Mouse (Mus musculus) layer of hippocampus, adult 2 months (tissue): ENCODE data around the gene Slc44a4. TPM values are rescaled to one million over a fixed set of nuclear protein-coding genes. Genes with fewer than 3 reads are reported as not detected.
A peak's percentile ranks its signal among the peaks of the same experiment; 100 is the strongest.
"Not testable (repeated sequence)": the region's sequence is repeated elsewhere in the genome, so short reads cannot be mapped to it uniquely, and the experiment has no call there.

Source experiments
- DNase-seq, 2 experiments: peaks; one replicate each; pipeline ENCODE4 v3.0.0; 2022; ENCODE audit warnings: low spot score in 2 of 2
- H3K27ac ChIP-seq: fragments of 200-600 bp; 2 replicates; pipeline ENCODE4 v1.8.1; 2022
- H3K4me3 ChIP-seq: fragments of 200-600 bp; 2 replicates; pipeline ENCODE4 v1.8.1; 2022; ENCODE audit warnings: mild to moderate bottlenecking
- CTCF ChIP-seq: fragments of 200-600 bp; conservative IDR thresholded peaks from 2 replicates; pipeline ENCODE4 v1.8.1; 2022; ENCODE audit warnings: antibody characterized with exemption, mild to moderate bottlenecking, moderate library complexity
- total RNA-seq, 2 experiments: library from RNA; stranded (reverse); gene quantifications; 2 replicates each; pipeline ENCODE4 v1.2.3; 2021

Gene Slc44a4
- total RNA-seq, 2 experiments from 2014 or later = 0.29 TPM; not detected in 1

GRCm38 (mm10) chr17:34962841-34963240 is 48.6 kb downstream of the Slc44a4 start:
- TF ChIP-seq CTCF = no peak
- Histone ChIP-seq H3K27ac (no peak overlapping the region), H3K4me3 (no peak overlapping the region)
- DNase-seq = no peak

GRCm38 (mm10) chr17:34964640-34965049 is 50.4 kb downstream of the Slc44a4 start:
- no peak for TF ChIP-seq CTCF
- no peak for DNase-seq

GRCm38 (mm10) chr17:34965627-34966026 is 51.4 kb downstream of the Slc44a4 start:
- TF ChIP-seq CTCF = no peak
- H3K27ac ChIP-seq = no peak overlapping the region
- DNase-seq = no peak
- no peak overlapping the region for H3K4me3 ChIP-seq

More at GRCm38 (mm10) chr17:34964640-34965049, 50.4 kb downstream of the Slc44a4 start:
- Histone ChIP-seq H3K4me3 (no peak overlapping the region), H3K27ac (no peak overlapping the region)

- not testable (repeated sequence) for H3K27ac ChIP-seq, H3K4me3 ChIP-seq, DNase-seq
Measured at GRCm38 (mm10) chr17:34969822-34970221, 55.6 kb downstream of the Slc44a4 start, which contains the start of gene Gm20481. Gene Gm20481, plus strand, starts transcription at chr17:34969912.

GRCm38 (mm10) chr17:34970850-34971249 is 56.6 kb downstream of the Slc44a4 start:
- not testable (repeated sequence) for H3K4me3 ChIP-seq, DNase-seq

GRCm38 (mm10) chr17:34971694-34972068 is 57.4 kb downstream of the Slc44a4 start:
- H3K27ac ChIP-seq, DNase-seq: not testable (repeated sequence)
- H3K4me3 ChIP-seq = peak overlapping the region; percentile 59

More at GRCm38 (mm10) chr17:34970850-34971249, 56.6 kb downstream of the Slc44a4 start:
- not testable (repeated sequence) for H3K27ac ChIP-seq

- Histone ChIP-seq H3K27ac (peak within 1 kb of the TSS; percentile 81), H3K4me3 (peak within 1 kb of the TSS; percentile 59)
- DNase-seq = peak; percentile 61 to 71
Measured at GRCm38 (mm10) chr17:34972069-34972749, 57.9 kb downstream of the Slc44a4 start, which contains the start of the genes Hspa1a and Hspa1l. Gene Hspa1a, minus strand, starts transcription at chr17:34972156. Gene Hspa1l, plus strand, starts transcription at chr17:34972703.

- no peak overlapping the region for H3K4me3 ChIP-seq
- no peak for TF ChIP-seq CTCF
- no peak for DNase-seq
- no peak overlapping the region for H3K27ac ChIP-seq
Measured at GRCm38 (mm10) chr17:34975581-34976492, 61.6 kb downstream of the Slc44a4 start.

GRCm38 (mm10) chr17:34977000-34977399 is 62.7 kb downstream of the Slc44a4 start:
- no peak for TF ChIP-seq CTCF

GRCm38 (mm10) chr17:34978239-34978638 is 64.0 kb downstream of the Slc44a4 start:
- no peak for TF ChIP-seq CTCF
- no peak for DNase-seq
- Histone ChIP-seq H3K27ac (no peak overlapping the region), H3K4me3 (no peak overlapping the region)

More at GRCm38 (mm10) chr17:34977000-34977399, 62.7 kb downstream of the Slc44a4 start:
- no peak overlapping the region for H3K4me3 ChIP-seq
- no peak for DNase-seq
- H3K27ac ChIP-seq = no peak overlapping the region

- no peak overlapping the region for H3K27ac ChIP-seq
- H3K4me3 ChIP-seq = no peak overlapping the region
- no peak for DNase-seq
- TF ChIP-seq CTCF = no peak
Measured at GRCm38 (mm10) chr17:34979631-34980030, 65.4 kb downstream of the Slc44a4 start.

Other genes starting within 250 kb of the Slc44a4 start
- gene Tnxb, start 243.9 kb upstream of the Slc44a4 start, total RNA-seq = 10 to 100 TPM; 10.9 to 11.0 TPM
- 10 to 100 TPM; 27.2 to 28.7 TPM for gene C4b, start 170.6 kb upstream of the Slc44a4 start, total RNA-seq
- under 1 TPM in 1 of 2 experiments, not detected in 1; 0.42 TPM for gene Cyp21a1, start 109.9 kb upstream of the Slc44a4 start, total RNA-seq
- gene Stk19, start 77.5 kb upstream of the Slc44a4 start, total RNA-seq = 10 to 100 TPM; 55.5 to 61.3 TPM
- gene Dxo, start 77.4 kb upstream of the Slc44a4 start, total RNA-seq = 10 to 100 TPM; 39.7 to 42.3 TPM
- 10 to 100 TPM; 75.1 to 78.3 TPM for gene Skiv2l, start 64.3 kb upstream of the Slc44a4 start, total RNA-seq
- 10 to 100 TPM; 34.9 to 38.1 TPM for gene Nelfe, start 64.1 kb upstream of the Slc44a4 start, total RNA-seq
- not detected for gene Cfb, start 51.9 kb upstream of the Slc44a4 start, total RNA-seq
- 1 to 10 TPM; 7.5 to 9.0 TPM for gene Zbtb12, start 35.0 kb upstream of the Slc44a4 start, total RNA-seq
- gene Gm20547, start 32.4 kb upstream of the Slc44a4 start, total RNA-seq = not detected
- 1 to 10 TPM; 1.1 to 1.8 TPM for gene C2, start 16.2 kb upstream of the Slc44a4 start, total RNA-seq
- 100 to 1,000 TPM; 181 to 190 TPM for gene Ehmt2, start 16.0 kb upstream of the Slc44a4 start, total RNA-seq
- 10 to 100 TPM; 39.4 to 43.1 TPM for gene Neu1, start 16.8 kb downstream of the Slc44a4 start, total RNA-seq
- gene Hspa1b, start 44.8 kb downstream of the Slc44a4 start, total RNA-seq = 10 to 100 TPM; 21.4 to 24.7 TPM
- gene Gm20481, start 55.4 kb downstream of the Slc44a4 start, total RNA-seq = not detected
- gene Hspa1a, start 57.7 kb downstream of the Slc44a4 start, total RNA-seq = 10 to 100 TPM; 16.9 to 18.1 TPM
- under 1 TPM; 0.44 to 0.49 TPM for gene Hspa1l, start 58.2 kb downstream of the Slc44a4 start, total RNA-seq
- gene Lsm2, start 67.4 kb downstream of the Slc44a4 start, total RNA-seq = 10 to 100 TPM; 15.9 to 21.8 TPM
- gene Vars, start 86.5 kb downstream of the Slc44a4 start, total RNA-seq = 10 to 100 TPM; 48.2 to 55.1 TPM
- under 1 TPM; 0.20 to 0.26 TPM for gene Vwa7, start 102.1 kb downstream of the Slc44a4 start, total RNA-seq
- gene Sapcd1, start 113.5 kb downstream of the Slc44a4 start, total RNA-seq = under 1 TPM in 1 of 2 experiments, not detected in 1; 0.67 TPM
- 1 to 10 TPM in 1 of 2 experiments, under 1 TPM in 1; 0.26 to 1.1 TPM for gene Msh5, start 132.3 kb downstream of the Slc44a4 start, total RNA-seq
- 1 to 10 TPM; 9.2 to 9.6 TPM for gene Clic1, start 135.5 kb downstream of the Slc44a4 start, total RNA-seq
- 10 to 100 TPM; 13.7 to 15.8 TPM for gene Ddah2, start 144.6 kb downstream of the Slc44a4 start, total RNA-seq
- not detected for gene Ly6g6c, start 150.9 kb downstream of the Slc44a4 start, total RNA-seq
- gene Mpig6b, start 151.7 kb downstream of the Slc44a4 start, total RNA-seq = not detected
- 1 to 10 TPM; 2.5 to 3.5 TPM for gene Ly6g6e, start 162.4 kb downstream of the Slc44a4 start, total RNA-seq
- 1 to 10 TPM; 1.1 TPM for gene Ly6g6d, start 163.6 kb downstream of the Slc44a4 start, total RNA-seq
- under 1 TPM in 1 of 2 experiments, not detected in 1; 0.52 TPM for gene Ly6g6f, start 171.1 kb downstream of the Slc44a4 start, total RNA-seq
- 100 to 1,000 TPM; 110 to 113 TPM for gene Abhd16a, start 174.8 kb downstream of the Slc44a4 start, total RNA-seq
- gene Ly6g5c, start 193.8 kb downstream of the Slc44a4 start, total RNA-seq = not detected
- under 1 TPM in 1 of 2 experiments, not detected in 1; 0.54 TPM for gene Ly6g5b, start 201.0 kb downstream of the Slc44a4 start, total RNA-seq
- 10 to 100 TPM; 15.0 to 15.9 TPM for gene Gpank1, start 207.0 kb downstream of the Slc44a4 start, total RNA-seq
- 100 to 1,000 TPM; 170 to 178 TPM for gene Csnk2b, start 207.6 kb downstream of the Slc44a4 start, total RNA-seq
- gene D17H6S53E, start 211.9 kb downstream of the Slc44a4 start, total RNA-seq = 10 to 100 TPM; 25.2 to 29.3 TPM
- under 1 TPM; 0.37 to 0.49 TPM for gene Apom, start 217.6 kb downstream of the Slc44a4 start, total RNA-seq
- gene Bag6, start 220.7 kb downstream of the Slc44a4 start, total RNA-seq = 100 to 1,000 TPM; 320 to 334 TPM